Mouse (Mus musculus): ENCODE data around the gene Olfr1449.
"Not testable (repeated sequence)": the region's sequence is repeated elsewhere in the genome, so short reads cannot be mapped to it uniquely, and the experiment has no call there.

Olfr1449 gene

DNA sequence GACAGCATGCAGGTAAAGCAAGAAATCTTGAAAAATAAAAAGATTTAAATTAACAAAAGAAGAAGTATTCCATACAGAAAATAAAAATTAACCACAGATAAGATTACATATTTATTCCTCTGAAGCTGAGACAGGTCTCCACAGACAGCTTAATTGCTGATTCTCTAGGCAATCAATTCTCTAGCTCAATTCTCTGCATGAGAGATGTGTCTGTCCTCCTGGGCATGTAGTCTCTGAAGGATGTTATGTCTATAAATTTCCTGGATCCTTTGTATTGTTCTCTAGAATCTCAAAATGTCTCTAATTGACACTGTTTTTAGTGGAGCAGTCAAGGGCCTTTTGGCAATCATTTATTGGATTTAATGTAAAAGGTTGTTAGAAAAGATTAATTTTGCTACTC, at the start of gene Olfr1449:
TSS of gene Olfr1449 (plus strand) at position 301 of the 400 bp plus-strand sequence.
- in situ Hi-C loops (cut with MboI), result no loop called here

DNA sequence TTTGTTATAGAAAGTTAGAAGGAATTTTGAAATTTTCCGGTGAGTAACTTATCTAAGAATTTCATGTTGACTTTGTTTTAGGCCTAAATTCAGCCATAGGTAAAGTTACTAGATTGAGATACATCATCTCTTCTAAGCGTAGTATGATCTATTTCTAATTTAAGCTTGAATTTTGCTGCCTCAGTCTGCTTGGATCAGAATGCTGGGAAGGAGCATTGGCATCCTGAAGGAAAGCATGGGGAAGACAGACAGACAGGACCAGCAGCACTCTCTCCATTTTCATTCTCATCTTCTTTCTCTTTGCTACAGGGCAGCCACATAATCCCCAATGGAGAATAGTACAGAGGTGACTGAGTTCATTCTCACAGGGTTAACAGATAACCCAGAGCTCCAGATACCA, 47.1 kb upstream of the Olfr1449 start, which contains the start of gene Olfr1445:
TSS of gene Olfr1445 (plus strand) at position 301 of the 400 bp plus-strand sequence.
- in situ Hi-C loops (cut with MboI), result no loop called here

- in situ Hi-C loops (cut with MboI), result no loop called here
Observed at GRCm38 (mm10) chr19:12893424-12893823, 37.2 kb upstream of the Olfr1449 start, which contains the start of gene Olfr1446. TSS of gene Olfr1446 (minus strand) at chr19:12893524.

DNA sequence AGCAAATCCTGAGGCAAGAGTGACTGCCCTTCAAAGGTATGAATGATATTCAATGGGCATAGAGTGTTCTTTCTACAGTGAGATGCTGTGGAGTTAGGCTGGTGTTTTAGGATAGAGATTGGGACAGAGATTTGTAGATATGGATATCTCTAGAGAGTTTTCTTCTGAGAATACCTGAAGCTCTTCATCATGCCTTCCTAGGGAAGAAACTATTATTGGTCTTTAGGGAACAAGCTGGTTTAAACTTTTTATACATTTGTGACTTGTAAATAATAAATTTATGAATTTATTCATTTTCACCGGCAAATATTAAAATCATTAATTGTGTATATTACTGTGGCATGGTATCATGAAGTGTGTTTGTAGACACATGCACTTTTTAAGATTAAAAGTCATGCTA, 27.0 kb upstream of the Olfr1449 start, which contains the start of gene Olfr1447:
TSS of gene Olfr1447 (minus strand) at position 101 of the 400 bp plus-strand sequence.
- in situ Hi-C loops (cut with MboI), result no loop called here

DNA sequence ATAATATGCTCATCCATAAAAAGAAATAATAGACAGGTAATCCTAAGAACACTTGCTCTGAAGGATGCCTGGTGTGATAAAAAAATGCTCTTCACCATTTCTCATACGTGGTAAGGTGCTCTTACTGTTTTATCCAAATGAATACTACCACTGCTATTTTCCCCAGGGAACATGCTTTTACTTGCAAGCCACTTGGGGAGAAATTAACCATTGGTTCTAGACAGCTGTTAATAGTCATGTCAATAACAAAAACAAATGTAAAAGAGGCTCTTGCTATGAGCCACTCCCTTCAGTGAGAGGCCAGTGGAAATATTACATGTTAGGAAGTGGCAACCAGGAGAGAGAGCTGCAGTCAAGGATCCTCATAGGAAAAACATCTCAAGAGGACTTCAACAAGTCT, 6.3 kb upstream of the Olfr1449 start, which contains the start of gene Olfr1448:
TSS of gene Olfr1448 (minus strand) at position 101 of the 400 bp plus-strand sequence.
- in situ Hi-C loops (cut with MboI), result no loop called here

- in situ Hi-C loops (cut with MboI), result no loop called here
Observed at GRCm38 (mm10) chr19:12949958-12950357, 19.3 kb downstream of the Olfr1449 start, which contains the start of gene Olfr1450. TSS of gene Olfr1450 (plus strand) at chr19:12950258.

GRCm38 (mm10) chr19:12970082-12970481, 39.4 kb downstream of the Olfr1449 start:
- in situ Hi-C loops (cut with MboI), result not testable (repeated sequence)
